Mouse (Mus musculus): ENCODE measurements at regions not wholly inside any gene's neighbourhood (a gene's known extent, or its start where the extent isn't known, plus 50 kb on each side); places are given as distances from the start of the nearest gene placed in this dataset.

DNA sequence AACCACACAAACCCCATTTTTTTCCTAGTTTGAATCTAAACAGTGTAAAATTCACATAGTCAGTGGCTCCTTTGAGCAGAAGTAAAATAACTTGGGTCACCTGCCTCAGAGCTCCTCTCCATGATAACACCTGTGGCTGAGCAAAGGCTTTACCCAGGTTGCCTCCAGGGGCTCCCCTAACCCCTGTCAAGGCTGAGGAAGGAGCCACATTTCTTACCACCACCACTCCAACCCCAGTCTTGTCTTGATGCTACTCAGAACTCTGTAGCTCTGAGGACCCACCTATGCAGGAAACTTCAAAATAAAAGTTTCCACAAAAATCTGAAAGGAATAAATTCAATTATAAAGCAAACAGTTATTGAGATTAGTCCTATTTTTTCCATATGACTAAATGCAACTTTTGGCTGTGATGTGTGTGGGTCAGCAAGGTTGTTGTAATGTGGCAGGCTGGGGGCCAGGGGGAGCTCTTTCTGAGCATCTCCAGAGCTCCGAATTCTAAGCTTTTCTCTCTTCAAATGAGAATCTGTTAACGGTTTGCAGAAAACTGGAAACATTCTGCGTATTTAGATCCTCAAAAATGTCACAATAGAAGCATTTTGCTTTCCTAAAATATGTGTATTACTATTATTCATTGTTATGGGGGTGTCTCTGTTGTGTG lies 159.0 kb upstream of the Dusp10 start:
- DNase-seq (ENCODE audit: low spot score in 2 of 2): no peak

DNA sequence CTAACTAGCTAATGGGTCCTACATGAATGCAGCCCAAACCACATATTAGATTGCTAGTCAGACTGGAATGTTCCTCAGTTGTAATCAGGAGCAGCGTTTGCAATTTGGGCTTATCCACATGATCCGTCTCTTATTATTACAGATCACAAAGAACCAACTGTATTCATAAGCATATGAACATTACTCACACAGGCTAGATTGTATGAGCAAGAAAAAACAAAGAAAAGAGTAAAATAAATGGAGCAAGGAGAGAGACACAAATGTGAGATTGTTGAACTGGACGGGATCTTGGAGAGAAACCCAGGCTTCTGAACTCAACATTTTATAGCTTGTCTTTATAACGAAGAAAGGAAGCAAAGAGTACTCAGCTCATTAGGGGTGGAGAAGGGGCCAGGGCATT lies 148.0 kb upstream of the Dusp10 start:
- DNase-seq (ENCODE audit: low spot score in 2 of 2): no peak

DNA sequence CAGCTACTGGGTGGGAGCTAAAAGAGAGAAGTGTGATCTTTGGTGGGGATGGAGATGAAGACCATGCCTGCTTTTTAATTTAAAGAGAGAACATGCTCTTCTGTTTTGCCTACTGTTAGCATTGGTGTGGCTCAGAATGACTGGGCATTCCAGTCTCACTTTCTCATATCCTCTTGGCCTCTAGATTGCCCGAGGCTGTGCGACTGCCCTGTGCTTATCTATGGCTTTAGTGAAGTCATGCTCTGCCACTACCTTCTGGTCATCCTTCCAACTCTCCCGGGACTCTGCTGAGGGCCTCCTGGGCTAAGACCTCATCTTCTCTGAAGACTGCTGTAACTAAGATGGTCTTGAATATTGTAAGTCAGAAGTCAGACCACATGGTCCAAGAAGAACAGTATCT lies 147.5 kb upstream of the Dusp10 start:
- DNase-seq (ENCODE audit: low spot score in 2 of 2): no peak

DNA sequence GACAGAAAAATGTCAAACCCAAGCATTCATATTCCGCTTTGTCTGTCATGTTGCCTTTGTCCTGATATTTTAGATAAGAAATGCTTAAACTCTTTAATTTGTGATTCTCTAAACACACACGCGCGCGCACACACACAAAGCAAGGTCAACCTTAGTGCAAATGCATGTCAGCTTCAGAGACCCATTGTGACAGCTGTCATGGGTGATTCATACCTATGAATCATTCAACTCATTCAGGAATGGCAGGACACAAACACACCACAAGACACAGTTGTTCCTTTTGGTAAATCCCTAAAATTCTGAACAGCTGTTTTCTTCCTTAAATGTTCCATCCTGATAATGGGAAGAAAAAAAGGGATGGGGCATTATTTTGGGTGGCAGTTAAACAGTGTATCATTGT lies 144.1 kb upstream of the Dusp10 start:
- DNase-seq (ENCODE audit: low spot score in 2 of 2): no peak

DNA sequence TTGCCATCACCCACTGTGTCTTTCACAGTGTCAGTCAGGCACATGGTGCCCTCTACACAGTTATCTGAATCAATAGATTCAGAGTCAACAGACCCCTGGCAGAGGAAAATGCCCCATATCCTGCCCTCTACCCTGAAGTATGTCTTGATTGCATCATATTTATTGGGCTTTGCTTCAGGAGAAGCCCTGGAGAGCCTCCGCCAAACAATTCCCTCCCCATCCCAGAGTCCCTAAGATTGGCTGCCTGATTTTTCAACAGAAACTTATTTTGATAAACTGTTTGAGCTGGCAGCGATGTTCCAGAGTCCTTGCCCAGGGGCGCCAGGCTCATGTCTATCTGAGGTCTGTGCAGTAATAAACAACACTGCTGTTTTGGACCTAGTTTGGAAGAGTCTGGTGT lies 117.2 kb upstream of the Dusp10 start:
- DNase-seq (ENCODE audit: low spot score in 2 of 2): no peak

DNA sequence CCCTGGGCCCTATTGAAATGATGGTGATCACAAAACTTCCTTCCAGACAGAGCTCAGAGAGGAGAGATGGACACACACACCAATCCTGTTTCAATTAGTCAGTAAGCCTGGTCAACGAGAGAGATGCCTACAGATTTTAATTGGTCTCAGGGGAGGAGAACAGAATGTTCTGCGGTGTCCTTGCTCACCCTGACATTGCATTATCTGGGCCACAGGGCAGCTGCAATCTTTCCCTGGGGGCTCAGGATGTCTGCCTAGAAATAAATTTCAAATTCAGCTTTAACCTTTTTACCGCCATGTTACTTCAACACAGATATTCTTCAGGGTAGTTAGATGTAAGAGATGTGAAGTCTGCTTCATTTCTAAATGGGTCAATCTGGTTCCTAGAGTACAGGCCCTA lies 115.0 kb upstream of the Dusp10 start:
- DNase-seq (ENCODE audit: low spot score in 2 of 2): peak in 1 of 2 experiments; percentile 2

DNA sequence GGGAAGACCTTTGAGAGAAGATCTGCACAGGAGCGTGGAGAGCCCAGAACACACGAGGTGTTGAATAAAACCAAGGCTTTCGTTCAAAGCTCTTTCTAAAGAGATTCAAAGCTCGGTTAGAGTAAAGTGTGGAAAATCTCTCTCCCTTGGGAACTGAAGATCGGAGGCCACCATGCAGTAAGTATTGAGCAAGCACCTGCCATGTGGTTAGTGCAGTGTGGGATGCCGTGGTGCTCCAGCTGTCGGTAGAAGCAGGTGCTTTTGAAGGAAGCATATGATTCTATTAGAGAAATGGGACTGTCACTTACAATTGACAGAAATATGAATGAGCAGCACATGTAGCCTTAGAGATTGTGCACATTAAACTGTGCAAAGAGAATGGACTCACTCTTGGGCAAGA lies 108.5 kb upstream of the Dusp10 start:
- DNase-seq (ENCODE audit: low spot score in 2 of 2): no peak

DNA sequence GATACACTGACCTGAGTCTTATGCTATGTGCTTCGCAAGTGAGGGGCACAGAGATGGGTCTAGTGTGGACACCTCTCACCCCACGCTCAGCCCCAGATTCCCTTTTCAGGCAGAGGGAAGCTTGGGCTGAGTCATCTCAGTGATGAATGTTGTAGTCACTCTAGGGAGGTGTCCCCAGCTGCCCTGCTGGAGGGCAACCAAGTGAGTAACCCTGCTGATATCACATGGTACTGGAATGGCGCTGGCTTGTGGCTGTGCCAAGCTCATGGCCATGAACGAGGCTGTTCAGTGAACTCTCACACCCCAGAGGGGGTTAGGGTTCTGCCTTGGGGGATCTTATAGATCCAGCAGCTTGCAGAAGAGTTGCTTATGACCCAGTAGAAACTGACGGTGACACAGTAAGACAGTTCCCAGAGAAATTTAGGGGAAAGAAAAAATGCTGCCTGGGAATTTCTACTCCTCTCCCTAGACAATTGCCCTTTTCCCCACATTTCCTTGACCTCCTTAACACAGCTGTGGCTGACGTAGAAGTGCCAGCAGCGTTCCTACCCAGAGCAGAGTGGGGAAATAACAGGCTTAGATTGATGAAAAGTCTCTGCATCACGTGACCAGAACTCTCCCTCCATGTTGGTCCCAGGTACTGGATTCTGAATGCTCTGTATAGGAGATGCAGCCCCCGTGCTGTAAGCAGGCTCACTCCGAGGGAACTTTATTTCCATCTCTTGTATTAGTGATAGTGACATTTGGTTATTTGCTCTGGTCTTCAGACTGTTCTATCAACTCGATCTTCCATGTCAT lies 107.6 kb upstream of the Dusp10 start:
- peak; percentile 74 to 88 for DNase-seq (ENCODE audit: low spot score in 2 of 2)

DNA sequence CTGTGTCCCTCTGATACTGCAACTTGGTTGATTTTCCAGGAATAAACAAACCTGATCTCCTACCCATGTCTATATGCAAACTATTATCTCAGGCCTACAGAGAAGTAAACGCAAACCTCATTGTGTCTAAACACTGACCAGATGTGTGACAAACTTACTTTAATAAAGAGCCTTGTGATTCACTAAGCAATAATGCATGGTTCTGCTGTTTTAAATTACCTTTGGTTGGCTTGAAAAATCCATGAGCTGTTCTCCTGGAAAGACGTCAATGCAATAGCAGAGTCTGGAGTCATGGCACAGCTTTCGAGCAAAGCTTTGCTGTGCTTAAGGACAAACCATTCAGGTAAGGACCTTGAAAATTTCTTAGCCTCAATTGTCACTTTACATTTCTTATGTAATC lies 95.4 kb upstream of the Dusp10 start:
- DNase-seq (ENCODE audit: low spot score in 2 of 2): no peak

DNA sequence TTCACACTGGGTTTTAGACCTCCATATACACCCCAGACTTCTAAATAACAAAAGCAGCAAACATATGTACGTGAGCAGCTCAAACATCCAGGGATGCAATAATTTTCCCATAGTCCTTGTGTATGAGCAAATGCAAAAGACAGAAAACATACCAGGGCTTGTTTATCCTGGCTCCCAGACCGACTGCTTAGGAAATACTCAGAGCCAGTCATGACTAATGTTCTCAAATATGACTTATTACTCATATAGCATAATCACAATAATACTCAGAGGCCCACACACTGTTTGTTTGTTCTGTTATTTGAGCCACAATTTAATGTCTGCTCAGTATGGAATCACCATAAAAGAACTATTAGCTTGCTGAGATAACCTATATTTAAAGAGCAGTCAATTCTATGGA lies 91.8 kb upstream of the Dusp10 start:
- no peak for DNase-seq (ENCODE audit: low spot score in 2 of 2)

DNA sequence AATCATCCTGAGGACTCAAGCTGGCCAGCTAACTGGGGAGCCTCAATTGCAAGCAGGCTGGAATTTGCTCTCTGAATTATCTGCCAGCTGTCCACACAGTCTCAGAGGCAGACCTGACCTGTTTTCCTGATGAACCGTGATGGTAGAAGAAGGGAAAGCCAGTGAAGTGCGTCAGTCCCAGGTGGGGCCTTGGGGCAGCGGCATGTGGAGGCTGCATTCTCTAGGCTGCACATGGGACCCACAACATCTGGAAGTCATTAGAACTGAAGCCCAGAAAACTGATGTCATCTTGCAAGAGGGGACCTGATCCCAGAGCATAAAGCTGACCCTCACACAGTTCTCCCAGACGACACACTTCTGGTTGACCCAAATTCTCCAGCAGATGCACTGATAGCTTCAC lies 84.6 kb upstream of the Dusp10 start:
- DNase-seq (ENCODE audit: low spot score in 2 of 2): no peak

DNA sequence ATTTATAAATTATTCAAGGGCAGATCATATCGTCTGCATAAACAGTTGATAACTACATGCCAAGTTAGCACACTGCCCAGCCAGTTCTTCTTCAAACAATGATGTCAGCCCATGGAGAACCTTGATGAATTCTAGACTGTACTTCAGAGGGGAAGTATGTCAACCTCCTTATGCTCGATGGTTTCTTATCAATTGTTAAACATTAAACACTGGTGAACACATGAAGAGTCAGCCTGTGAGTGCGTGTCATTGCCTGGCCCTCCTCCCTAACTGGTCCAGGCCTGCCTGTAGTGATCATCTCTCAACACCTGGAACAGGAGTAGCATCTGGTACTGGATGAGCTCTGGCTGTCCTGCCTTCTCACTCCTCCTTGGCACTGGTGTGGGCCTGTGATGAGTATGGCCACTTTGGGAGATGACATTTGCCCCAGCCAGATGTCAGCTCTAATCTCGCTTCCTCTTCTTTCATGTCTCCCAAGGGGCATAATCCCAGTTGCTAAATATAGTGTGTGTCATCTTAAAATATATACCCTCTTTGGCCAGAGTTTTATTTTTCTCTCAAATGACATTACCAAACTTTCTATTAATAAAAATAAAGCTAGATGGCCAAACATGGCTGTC lies 82.6 kb upstream of the Dusp10 start:
- DNase-seq (ENCODE audit: low spot score in 2 of 2): no peak

DNA sequence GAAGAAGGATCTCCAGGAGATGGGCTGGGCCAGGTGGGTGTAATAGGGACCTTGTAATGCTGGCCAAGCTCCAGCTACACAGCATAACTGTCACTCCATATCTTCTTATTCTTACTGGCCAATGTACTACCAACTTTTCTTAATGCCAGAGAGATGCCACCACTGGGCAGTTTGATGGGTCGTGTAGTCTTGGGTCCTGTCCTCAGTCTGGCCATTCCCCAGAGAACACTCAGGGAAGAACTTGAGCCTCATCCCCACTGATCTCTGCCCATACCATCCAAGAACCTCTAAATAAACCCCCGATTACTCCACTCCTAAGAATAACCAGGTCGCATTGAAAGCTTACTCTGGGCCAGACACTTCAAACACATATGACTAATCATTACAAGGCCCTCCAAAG lies 82.0 kb upstream of the Dusp10 start:
- no peak for DNase-seq (ENCODE audit: low spot score in 2 of 2)

DNA sequence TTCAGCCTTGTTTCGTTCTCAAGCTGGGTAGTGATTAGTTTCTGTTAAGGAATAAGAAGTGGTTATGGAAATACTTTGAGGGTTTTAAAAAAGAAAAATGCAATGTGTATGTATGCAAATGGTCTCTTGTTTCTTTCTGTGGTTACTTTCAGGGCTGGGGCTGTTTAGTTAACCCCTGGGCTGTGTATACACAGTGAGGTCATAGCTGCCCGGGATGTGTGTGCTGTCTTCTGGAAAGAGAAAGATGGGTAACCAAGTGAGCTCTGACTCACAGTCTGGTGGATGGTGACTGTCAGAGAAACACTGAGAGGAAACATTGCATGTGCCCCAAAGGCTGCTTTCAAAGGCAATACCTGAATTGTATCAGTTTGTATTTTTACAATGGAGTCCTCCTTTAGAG lies 79.3 kb upstream of the Dusp10 start:
- DNase-seq (ENCODE audit: low spot score in 2 of 2): no peak

DNA sequence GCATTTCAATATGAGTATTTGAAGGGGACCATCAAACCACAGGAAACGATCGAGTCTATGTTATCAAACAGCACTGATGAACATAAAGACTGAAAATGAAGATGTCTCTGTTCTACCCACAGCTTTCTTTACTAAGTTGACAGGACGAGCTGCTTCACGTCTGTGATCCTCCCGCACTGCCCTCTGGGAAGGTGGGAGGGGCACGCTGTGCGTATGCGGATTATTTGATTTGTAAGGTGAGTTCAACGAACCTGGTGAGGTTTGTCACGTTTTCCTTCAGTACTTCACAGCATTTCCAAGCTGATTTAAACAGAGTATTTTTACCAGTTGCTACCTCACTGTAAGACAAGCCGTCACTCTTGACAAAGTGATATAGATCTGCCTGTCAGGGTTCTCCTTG lies 75.9 kb upstream of the Dusp10 start:
- no peak for DNase-seq (ENCODE audit: low spot score in 2 of 2)

DNA sequence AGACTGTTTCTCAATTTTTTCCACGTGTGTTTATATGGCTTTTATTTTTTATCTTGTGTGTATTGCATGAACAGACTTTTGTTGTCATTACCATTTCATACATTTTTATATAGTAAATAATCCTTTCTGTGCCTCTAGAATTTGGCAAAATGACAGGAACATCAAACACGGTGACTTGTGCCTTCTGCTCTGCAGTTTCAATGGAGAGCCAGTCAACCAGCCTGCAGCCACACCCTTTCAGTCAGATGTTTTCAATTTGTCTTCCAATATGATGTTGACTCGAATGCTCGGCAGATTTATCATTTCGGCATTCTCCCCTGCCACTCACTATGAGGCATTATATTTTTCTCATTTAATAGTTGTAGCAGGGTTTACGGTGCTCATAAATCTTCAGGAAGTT lies 74.7 kb upstream of the Dusp10 start:
- DNase-seq (ENCODE audit: low spot score in 2 of 2): no peak

DNA sequence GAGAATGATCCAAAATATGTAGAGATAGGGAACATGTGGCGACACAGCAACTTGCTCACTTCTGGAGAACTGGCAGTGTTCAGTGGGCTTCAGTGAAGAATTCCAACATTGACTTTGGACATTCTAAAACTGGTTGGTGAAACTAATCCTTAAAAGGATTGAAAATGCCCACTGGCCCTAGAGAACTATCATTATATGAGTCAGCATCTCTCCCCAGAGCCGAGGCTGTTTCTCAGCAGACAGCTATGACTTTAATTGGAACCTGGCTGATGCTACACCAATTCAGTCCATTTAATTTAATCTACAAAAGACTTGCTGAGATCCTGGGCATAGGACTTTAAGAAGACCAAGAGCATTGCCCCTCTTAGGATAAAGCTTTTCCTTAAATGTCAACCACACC lies 72.4 kb upstream of the Dusp10 start:
- no peak for DNase-seq (ENCODE audit: low spot score in 2 of 2)

DNA sequence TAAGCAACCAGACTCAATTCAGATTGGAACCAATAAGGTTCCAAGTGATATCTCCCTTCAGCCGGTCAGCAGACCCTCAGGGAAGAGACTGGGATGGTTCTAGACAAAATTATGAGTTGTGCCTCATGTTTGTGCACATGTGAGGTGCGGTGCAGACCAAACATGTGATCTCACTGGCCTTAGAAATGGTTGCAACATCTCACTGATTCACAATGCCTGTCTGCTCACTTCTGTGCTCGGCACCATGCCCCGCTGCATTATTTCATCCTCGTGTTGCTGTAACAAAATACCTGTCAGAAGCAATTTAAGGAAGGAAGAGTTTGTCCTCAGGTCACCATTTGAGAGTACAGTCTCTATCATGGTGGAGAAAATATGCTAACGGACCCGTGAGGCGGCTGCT lies 66.9 kb upstream of the Dusp10 start:
- no peak for DNase-seq (ENCODE audit: low spot score in 2 of 2)

DNA sequence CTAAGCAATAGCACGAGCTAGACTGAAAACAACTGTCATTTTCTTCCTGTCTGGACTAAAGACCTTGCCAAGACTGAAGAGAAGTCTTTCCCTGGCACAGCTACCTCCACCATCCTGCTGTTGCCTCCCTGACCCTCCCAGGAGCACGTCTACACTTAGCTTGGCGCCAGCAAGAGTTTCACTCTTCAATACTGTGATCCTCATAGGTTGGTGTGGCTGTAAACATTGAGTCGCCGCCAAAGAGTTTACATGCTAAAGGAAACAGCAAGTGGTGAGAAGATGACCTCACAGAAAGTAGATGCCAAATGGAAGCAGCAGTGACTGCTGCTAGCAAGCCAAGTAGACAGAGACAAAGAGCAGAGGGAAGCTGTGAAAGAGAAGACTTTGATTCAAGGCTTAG lies 66.0 kb upstream of the Dusp10 start:
- peak; percentile 24 to 55 for DNase-seq (ENCODE audit: low spot score in 2 of 2)

DNA sequence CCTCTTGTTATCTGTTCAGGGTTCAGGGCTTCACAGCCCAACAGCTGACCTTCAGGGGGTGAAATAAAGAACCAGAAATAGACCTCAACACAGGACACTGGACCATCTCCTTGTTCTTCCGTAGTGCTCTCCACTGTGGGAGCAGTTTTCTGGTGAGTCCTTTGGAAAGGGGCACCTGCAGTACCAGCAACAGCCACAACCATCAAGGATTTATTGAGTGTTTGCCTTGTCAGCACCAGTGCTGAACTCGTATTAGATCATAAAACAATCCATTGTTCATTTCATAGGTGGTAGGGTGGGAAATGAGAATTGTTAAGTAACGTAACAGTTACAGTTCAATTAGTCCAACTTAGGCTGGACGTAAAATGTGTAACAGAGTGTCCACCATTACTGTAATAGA lies 63.9 kb upstream of the Dusp10 start:
- no peak for DNase-seq (ENCODE audit: low spot score in 2 of 2)

DNA sequence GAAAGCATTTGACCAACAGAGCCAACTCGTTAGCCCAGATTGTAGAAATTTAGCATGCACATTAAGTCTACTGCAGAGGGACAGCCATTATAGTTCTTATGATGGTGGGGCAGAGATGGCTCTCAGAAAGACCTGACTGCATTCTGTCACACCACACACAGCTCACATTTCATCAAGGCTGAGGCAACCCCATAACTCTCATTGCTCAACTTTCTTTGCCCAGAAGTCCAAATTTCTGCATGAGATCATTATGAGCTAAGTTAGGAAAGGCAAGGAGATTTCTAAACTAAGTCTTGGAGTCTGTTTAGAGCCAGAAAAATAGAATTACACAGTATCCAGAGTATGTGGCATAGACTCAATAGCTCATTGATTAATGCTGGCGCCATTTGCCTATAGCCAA lies 59.0 kb upstream of the Dusp10 start:
- peak; percentile 13 to 24 for DNase-seq (ENCODE audit: low spot score in 2 of 2)

DNA sequence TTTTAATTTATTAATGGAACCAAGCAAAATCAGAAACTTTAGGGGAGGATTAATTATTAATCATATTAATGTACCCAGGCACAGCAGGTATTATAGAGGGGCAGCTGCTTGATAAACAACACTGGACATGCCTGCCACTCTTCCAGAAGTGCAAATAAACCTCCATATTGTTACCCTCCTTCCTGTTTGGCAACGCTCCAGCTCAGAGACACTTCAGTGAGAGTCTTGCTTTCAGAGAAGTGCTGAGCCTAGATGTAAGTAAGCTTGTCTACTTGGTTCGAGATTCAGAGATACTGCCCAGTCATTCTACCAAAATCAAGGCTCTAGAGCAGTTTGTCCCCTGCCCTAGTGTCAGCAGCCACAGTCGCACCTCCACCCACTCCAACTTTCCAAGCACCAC lies 56.7 kb upstream of the Dusp10 start:
- DNase-seq (ENCODE audit: low spot score in 2 of 2): no peak

DNA sequence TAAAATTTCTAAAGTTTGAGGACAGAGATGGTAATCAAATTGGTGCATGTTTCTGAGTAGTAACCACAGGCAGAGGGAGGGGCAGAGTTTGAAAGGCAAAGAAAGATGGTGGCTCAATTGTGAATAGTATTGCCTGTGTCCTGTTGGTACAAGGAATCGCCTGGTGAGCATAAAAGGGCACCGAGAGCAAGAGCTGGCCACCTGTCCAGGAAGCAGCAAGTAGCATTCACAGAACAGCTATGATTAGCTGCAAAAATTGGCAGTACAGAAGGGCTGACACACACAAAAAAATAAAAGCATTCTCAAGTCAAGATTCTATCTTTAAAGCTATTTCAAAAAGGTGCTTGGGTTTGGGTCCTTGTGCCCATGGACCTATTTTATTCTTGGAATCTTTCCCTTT lies 51.7 kb upstream of the Dusp10 start:
- no peak for DNase-seq (ENCODE audit: low spot score in 2 of 2)
